Mouse (Mus musculus) embryonic facial prominence, embryonic 10.5 days (tissue): ENCODE results near the gene Zfp747. TPM values are rescaled to one million over a fixed set of nuclear protein-coding genes. Genes with fewer than 3 reads are reported as not detected.
"Not testable (repeated sequence)": the region's sequence is repeated elsewhere in the genome, so short reads cannot be mapped to it uniquely, and the experiment has no call there.

ENCODE experiments used
- DNase-seq: peaks from one replicate; pipeline ENCODE4 v3.0.0-alpha.2; 2017; ENCODE audit warnings: low spot score
- H3K27ac ChIP-seq: fragments of 300-500 bp; sonication (generic); replicated peaks from 2 replicates; pipeline ENCODE4 v1.5.1; 2016; ENCODE audit warnings: mild to moderate bottlenecking
- H3K27me3 ChIP-seq: fragments of 300-500 bp; sonication (generic); replicated peaks from 2 replicates; pipeline ENCODE4 v1.6.1; 2016; ENCODE audit warnings: low read depth, mild to moderate bottlenecking; ENCODE audit not compliant: poor library complexity, severe bottlenecking
- H3K36me3 ChIP-seq: fragments of 300-500 bp; sonication (generic); replicated peaks from 2 replicates; pipeline ENCODE4 v1.6.1; 2016; ENCODE audit warnings: mild to moderate bottlenecking, moderate library complexity
- H3K4me1 ChIP-seq: fragments of 300-500 bp; sonication (generic); 2 replicates; pipeline ENCODE4 v1.6.1; 2016
- H3K4me3 ChIP-seq: fragments of 300-500 bp; sonication (generic); 2 replicates; pipeline ENCODE4 v1.5.1; 2016; ENCODE audit warnings: mild to moderate bottlenecking, moderate library complexity
- H3K9me3 ChIP-seq: fragments of 300-500 bp; sonication (generic); 2 replicates; pipeline ENCODE4 v1.6.1; 2016; ENCODE audit warnings: mild to moderate bottlenecking
- WGBS: fragments of 180-500 bp; shearing (Covaris S2); methylation state at CpG from one replicate; pipeline ENCODE4 v1.1.7; 2016; 5-methylcytosine and 5-hydroxymethylcytosine counted together
- polyA plus RNA-seq: library from polyadenylated mRNA; unstranded; fragments of >200 nt; fragmentation: Nextera tagmentation; extraction: Ambion mirVana; gene quantifications from 2 replicates; pipeline ENCODE4 v1.2.1, GENCODE M21; 2016

Zfp747 gene
- polyA plus RNA-seq, 1 experiment from 2014 or later = 9.3 TPM

GRCm38 (mm10) chr7:127362418-127362817 lies 13.4 kb downstream of the Zfp747 start:
- DNase-seq = peak; percentile 34
- H3K9me3 ChIP-seq, H3K36me3 ChIP-seq, H3K27ac ChIP-seq: not testable (repeated sequence)
- Histone ChIP-seq H3K27me3 (peaks cover 61% of the 10 kb centered on the region), H3K4me3 (peak overlapping the region; percentile 26; the same call in 1 of the 2 replicates), H3K4me1 (peaks cover 11% of the 10 kb centered on the region)
- whole genome bisulfite sequencing = 21% methylated on average over 13 of the region's 13 CpGs

- no peaks in the 10 kb centered on the region for H3K36me3 ChIP-seq
- 52% methylated on average over 13 of the region's 13 CpGs for WGBS
Measured at GRCm38 (mm10) chr7:127361449-127361848, 14.4 kb downstream of the Zfp747 start.

GRCm38 (mm10) chr7:127360265-127360664 lies 15.6 kb downstream of the Zfp747 start:
- Histone ChIP-seq H3K9me3 (no peaks in the 10 kb centered on the region), H3K27ac (no peak overlapping the region), H3K27me3 (peaks cover 54% of the 10 kb centered on the region), H3K36me3 (no peaks in the 10 kb centered on the region), H3K4me3 (no peak overlapping the region), H3K4me1 (peaks cover 11% of the 10 kb centered on the region)
- 79% methylated on average over 4 of the region's 4 CpGs for WGBS
- DNase-seq = no peak

More at GRCm38 (mm10) chr7:127361449-127361848, 14.4 kb downstream of the Zfp747 start:
- H3K4me1 ChIP-seq = peaks cover 11% of the 10 kb centered on the region
- no peak overlapping the region for H3K4me3 ChIP-seq
- no peaks in the 10 kb centered on the region for H3K9me3 ChIP-seq
- peaks cover 61% of the 10 kb centered on the region for H3K27me3 ChIP-seq
- no peak for DNase-seq
- H3K27ac ChIP-seq = no peak overlapping the region

- no peak for DNase-seq
- Histone ChIP-seq H3K27me3 (peaks cover 37% of the 10 kb centered on the region), H3K9me3 (no peaks in the 10 kb centered on the region), H3K4me1 (peaks cover 6% of the 10 kb centered on the region), H3K4me3 (no peak overlapping the region), H3K36me3 (no peaks in the 10 kb centered on the region), H3K27ac (no peak overlapping the region)
- WGBS = 69% methylated on average over 4 of the region's 4 CpGs
Measured at GRCm38 (mm10) chr7:127358472-127358871, 17.4 kb downstream of the Zfp747 start.

GRCm38 (mm10) chr7:127357871-127358270 lies 18.0 kb downstream of the Zfp747 start:
- H3K9me3 ChIP-seq = no peaks in the 10 kb centered on the region
- no peaks in the 10 kb centered on the region for H3K36me3 ChIP-seq
- H3K4me1 ChIP-seq = 0 out of 2 replicates have a peak, but pooled peaks cover 3% of the 10 kb centered on the region
- 69% methylated on average over 2 of the region's 2 CpGs for WGBS
- no peak for DNase-seq
- H3K27me3 ChIP-seq = peaks cover 31% of the 10 kb centered on the region
- H3K4me3 ChIP-seq = no peak overlapping the region
- no peak overlapping the region for H3K27ac ChIP-seq

GRCm38 (mm10) chr7:127355796-127356195 lies 20.1 kb downstream of the Zfp747 start:
- DNase-seq = no peak
- 72% methylated on average over 3 of the region's 3 CpGs for WGBS
- Histone ChIP-seq H3K27me3 (peaks cover 14% of the 10 kb centered on the region; the same call in 1 of the 2 replicates), H3K9me3 (no peaks in the 10 kb centered on the region), H3K4me1 (no peaks in the 10 kb centered on the region), H3K36me3 (no peaks in the 10 kb centered on the region), H3K27ac (no peak overlapping the region), H3K4me3 (no peak overlapping the region)

GRCm38 (mm10) chr7:127351230-127352004 lies 24.4 kb downstream of the Zfp747 start:
- no peak for DNase-seq
- 91% methylated on average over 5 of the region's 5 CpGs for WGBS

GRCm38 (mm10) chr7:127346676-127347075 lies 29.2 kb downstream of the Zfp747 start:
- DNase-seq = peak; percentile 43

More at GRCm38 (mm10) chr7:127351230-127352004, 24.4 kb downstream of the Zfp747 start:
- Histone ChIP-seq H3K27ac (no peak overlapping the region), H3K9me3 (no peaks in the 10 kb centered on the region), H3K27me3 (no peaks in the 10 kb centered on the region), H3K36me3 (no peaks in the 10 kb centered on the region), H3K4me1 (peaks cover 17% of the 10 kb centered on the region), H3K4me3 (no peak overlapping the region)

GRCm38 (mm10) chr7:127345512-127346325 lies 30.1 kb downstream of the Zfp747 start, which contains the start of gene Zfp768:
Gene Zfp768, minus strand, starts transcription at chr7:127345589.
- Histone ChIP-seq H3K36me3 (peaks cover 37% of the 10 kb centered on the region), H3K9me3 (no peaks in the 10 kb centered on the region), H3K4me3 (peak within 1 kb of the TSS; percentile 94), H3K27me3 (no peaks in the 10 kb centered on the region), H3K27ac (peak within 1 kb of the TSS; percentile 98), H3K4me1 (peaks cover 41% of the 10 kb centered on the region)
- peak; percentile 97 for DNase-seq
- WGBS = under 1% methylated on average over 76 of the region's 76 CpGs

More at GRCm38 (mm10) chr7:127346676-127347075, 29.2 kb downstream of the Zfp747 start:
- Histone ChIP-seq H3K27me3 (no peaks in the 10 kb centered on the region), H3K9me3 (no peaks in the 10 kb centered on the region), H3K27ac (peak overlapping the region; percentile 98), H3K4me1 (peaks cover 41% of the 10 kb centered on the region), H3K36me3 (peaks cover 28% of the 10 kb centered on the region), H3K4me3 (peak overlapping the region; percentile 94)
- WGBS = 17% methylated on average over 8 of the region's 8 CpGs

- Histone ChIP-seq H3K4me3 (peak overlapping the region; percentile 94), H3K4me1 (peaks cover 37% of the 10 kb centered on the region), H3K9me3 (no peaks in the 10 kb centered on the region), H3K36me3 (peaks cover 38% of the 10 kb centered on the region), H3K27ac (peak overlapping the region; percentile 98), H3K27me3 (no peaks in the 10 kb centered on the region)
- no peak for DNase-seq
- under 1% methylated on average over 42 of the region's 42 CpGs for WGBS
Measured at GRCm38 (mm10) chr7:127345092-127345491, 30.8 kb downstream of the Zfp747 start.

GRCm38 (mm10) chr7:127344371-127344770 lies 31.5 kb downstream of the Zfp747 start:
- no peaks in the 10 kb centered on the region for H3K9me3 ChIP-seq
- peak overlapping the region; percentile 94 for H3K4me3 ChIP-seq
- DNase-seq = no peak
- no peaks in the 10 kb centered on the region for H3K27me3 ChIP-seq
- peak overlapping the region; percentile 98 for H3K27ac ChIP-seq
- peaks cover 38% of the 10 kb centered on the region for H3K36me3 ChIP-seq
- WGBS = 86% methylated on average over 8 of the region's 8 CpGs
- H3K4me1 ChIP-seq = peaks cover 36% of the 10 kb centered on the region

- 95% methylated on average over 38 of the region's 38 CpGs for WGBS
- Histone ChIP-seq H3K4me3 (no peak overlapping the region; the same call in 1 of the 2 replicates), H3K9me3 (no peaks in the 10 kb centered on the region), H3K4me1 (peaks cover 36% of the 10 kb centered on the region), H3K27ac (no peak overlapping the region), H3K36me3 (peaks cover 38% of the 10 kb centered on the region), H3K27me3 (no peaks in the 10 kb centered on the region)
- DNase-seq = no peak
Measured at GRCm38 (mm10) chr7:127343351-127344019, 32.4 kb downstream of the Zfp747 start.
